Mouse (Mus musculus) hindbrain, postnatal 0 days (tissue): ENCODE data around the gene Lrrc7. TPM values are rescaled to one million over a fixed set of nuclear protein-coding genes. Genes with fewer than 3 reads are reported as not detected.

Experiments used
- ATAC-seq: fragments of 200-750 bp; cut with Nextera tagmentation; 2 replicates; pipeline ENCODE4 v1.8.0; 2017; ENCODE audit warnings: mild to moderate bottlenecking, moderate TSS enrichment, moderate library complexity
- DNase-seq: peaks from one replicate; pipeline ENCODE4 v3.0.0-alpha.2; 2015; ENCODE audit warnings: low spot score
- H3K27ac ChIP-seq: fragments of 300-500 bp; sonication (generic); 2 replicates; pipeline ENCODE4 v1.5.1; 2014; ENCODE audit warnings: mild to moderate bottlenecking
- H3K27me3 ChIP-seq: fragments of 300-500 bp; sonication (generic); 2 replicates; pipeline ENCODE4 v1.6.1; 2014; ENCODE audit warnings: low read length, mixed read lengths; ENCODE audit not compliant: insufficient read depth
- H3K36me3 ChIP-seq: fragments of 300-500 bp; sonication (generic); 2 replicates; pipeline ENCODE4 v1.6.1; 2014; ENCODE audit warnings: low read length, mixed read lengths; ENCODE audit not compliant: insufficient read depth
- H3K4me1 ChIP-seq: fragments of 300-500 bp; sonication (generic); 2 replicates; pipeline ENCODE4 v1.6.1; 2014; ENCODE audit warnings: antibody characterized with exemption, low read length, mixed read lengths; ENCODE audit not compliant: insufficient read depth
- H3K4me2 ChIP-seq: fragments of 300-500 bp; sonication (generic); 2 replicates; pipeline ENCODE4 v1.6.1; 2014; ENCODE audit warnings: low read depth, mild to moderate bottlenecking, low read length, moderate library complexity, mixed read lengths
- H3K4me3 ChIP-seq: fragments of 300-500 bp; sonication (generic); 2 replicates; pipeline ENCODE4 v1.5.1; 2014; ENCODE audit warnings: low read length
- H3K9ac ChIP-seq: fragments of 300-500 bp; sonication (generic); replicated peaks from 2 replicates; pipeline ENCODE4 v1.6.1; 2014; ENCODE audit warnings: mild to moderate bottlenecking, low read length, moderate library complexity, mixed read lengths
- H3K9me3 ChIP-seq: fragments of 300-500 bp; sonication (generic); 2 replicates; pipeline ENCODE4 v1.6.1; 2016; ENCODE audit warnings: low read length, mixed read lengths
- CTCF ChIP-seq: IDR thresholded peaks from 2 replicates; pipeline ENCODE4 v1.5.1; 2016; ENCODE audit warnings: antibody characterized with exemption, control low read depth, low read depth
- WGBS: fragments of 180-500 bp; shearing (Covaris S2); extraction: QIAGEN DNeasy Blood & Tissue Kit; methylation state at CpG from one replicate; pipeline ENCODE4 v1.1.7; 2014; 5-methylcytosine and 5-hydroxymethylcytosine counted together
- polyA plus RNA-seq: library from polyadenylated mRNA; unstranded; fragments of >200 nt; fragmentation: Nextera tagmentation; extraction: Ambion mirVana; gene quantifications from 2 replicates; pipeline ENCODE4 v1.2.1, GENCODE M21; 2015
- total RNA-seq: library from RNA; depleted of rRNA; stranded (reverse); fragments of >200 nt; gene quantifications from 2 replicates; pipeline ENCODE4 v1.2.3, GENCODE M21; 2014

Gene Lrrc7
- total and polyA plus RNA-seq, 2 experiments from 2014 or later: 6.2 to 25.0 TPM

DNA sequence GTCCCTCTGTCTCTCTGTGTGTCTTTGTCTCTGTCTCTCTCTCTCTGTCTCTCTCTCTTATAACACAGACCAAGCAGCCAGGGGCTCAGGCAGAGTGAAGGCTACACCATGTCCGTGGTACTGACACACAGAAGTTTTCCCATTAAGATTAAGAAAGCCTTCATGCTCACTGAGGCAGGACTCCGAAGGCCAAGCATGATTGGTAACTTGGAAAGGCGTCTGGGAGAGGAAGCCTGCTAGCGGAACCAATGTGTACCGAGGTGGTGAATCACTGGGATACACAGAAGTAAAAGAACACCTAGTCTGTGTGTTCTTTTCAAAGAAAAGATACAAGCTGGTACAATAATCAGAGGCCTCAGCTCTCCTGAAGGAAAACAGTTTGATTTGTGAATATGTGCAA is 484.2 kb downstream of the Lrrc7 start:
- Histone ChIP-seq H3K4me1 (no peaks in the 10 kb centered on the region), H3K9ac (no peak overlapping the region), H3K4me3 (no peak overlapping the region), H3K9me3 (no peaks in the 10 kb centered on the region), H3K4me2 (no peak overlapping the region), H3K27ac (no peak overlapping the region), H3K36me3 (no peaks in the 10 kb centered on the region), H3K27me3 (no peaks in the 10 kb centered on the region)
- no peak for TF ChIP-seq CTCF
- no peak for DNase-seq
- no peak for ATAC-seq
- WGBS: 70% methylated on average over 5 of the region's 5 CpGs

DNA sequence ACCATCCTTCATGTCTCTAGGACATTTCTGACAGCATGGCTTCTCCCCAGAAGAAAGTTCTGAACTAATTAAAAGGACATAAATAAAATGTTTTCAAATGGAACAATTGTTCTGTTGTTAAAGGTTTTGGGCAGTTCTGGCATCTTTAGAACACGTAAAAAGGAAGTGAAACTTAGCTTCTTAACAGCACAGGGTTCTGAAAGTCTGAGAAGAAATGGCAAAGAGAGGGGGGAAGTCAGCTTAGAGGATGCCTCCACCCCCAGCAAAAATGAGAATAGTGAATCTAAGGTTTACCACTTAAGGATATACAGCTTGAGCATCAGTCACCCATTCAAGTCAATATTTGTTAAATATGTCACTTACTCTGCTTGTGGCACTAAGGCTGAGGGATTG is 484.6 kb downstream of the Lrrc7 start:
- whole genome bisulfite sequencing: 52% methylated on average over 1 of the region's 1 CpGs
- Histone ChIP-seq H3K9me3 (no peaks in the 10 kb centered on the region), H3K4me2 (no peak overlapping the region), H3K27me3 (no peaks in the 10 kb centered on the region), H3K36me3 (no peaks in the 10 kb centered on the region), H3K4me3 (no peak overlapping the region), H3K9ac (no peak overlapping the region), H3K4me1 (no peaks in the 10 kb centered on the region), H3K27ac (no peak overlapping the region)
- DNase-seq (no peak), ATAC-seq (no peak)
- TF ChIP-seq CTCF: no peak

DNA sequence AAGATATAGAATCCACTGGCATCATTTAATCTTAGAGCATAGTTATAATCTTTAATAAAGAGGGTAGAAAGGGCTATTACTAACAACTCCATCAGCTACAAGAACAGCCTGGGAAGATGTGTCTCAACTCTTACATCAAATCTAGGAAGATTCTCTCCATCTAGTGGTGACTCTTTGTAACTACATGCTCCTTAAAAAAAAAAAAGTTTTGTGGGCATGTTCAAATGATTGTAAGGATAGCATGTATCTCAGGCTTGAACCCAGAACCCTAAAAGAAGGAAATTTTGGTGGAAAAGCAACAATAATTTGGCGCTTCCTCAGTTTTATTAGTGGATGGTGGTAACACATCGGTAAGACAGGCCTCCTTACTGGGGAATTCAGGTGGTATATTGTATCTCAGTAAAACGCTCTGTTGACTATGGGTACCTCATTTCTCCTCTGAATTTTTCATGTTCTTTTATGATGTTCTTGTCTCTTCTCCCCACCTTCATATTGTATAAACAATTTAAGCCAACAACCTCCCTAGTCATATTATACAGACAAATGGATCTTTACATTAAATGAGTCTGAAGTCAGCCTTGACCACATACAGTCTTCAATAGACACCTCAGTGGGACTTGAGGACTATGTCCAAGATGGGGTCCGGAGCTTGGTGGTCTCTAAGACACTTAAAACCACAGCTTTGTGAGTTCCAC is 485.2 kb downstream of the Lrrc7 start:
- Histone ChIP-seq H3K4me1 (no peaks in the 10 kb centered on the region), H3K36me3 (no peaks in the 10 kb centered on the region), H3K4me3 (no peak overlapping the region), H3K9me3 (no peaks in the 10 kb centered on the region), H3K9ac (no peak overlapping the region), H3K27me3 (no peaks in the 10 kb centered on the region), H3K27ac (no peak overlapping the region), H3K4me2 (no peak overlapping the region)
- DNase-seq (peak; percentile 58), ATAC-seq (0 out of 2 replicates have a peak, but pooled peaks have one; percentile 38)
- TF ChIP-seq CTCF: peak; percentile 73
- WGBS: 44% methylated on average over 4 of the region's 4 CpGs

DNA sequence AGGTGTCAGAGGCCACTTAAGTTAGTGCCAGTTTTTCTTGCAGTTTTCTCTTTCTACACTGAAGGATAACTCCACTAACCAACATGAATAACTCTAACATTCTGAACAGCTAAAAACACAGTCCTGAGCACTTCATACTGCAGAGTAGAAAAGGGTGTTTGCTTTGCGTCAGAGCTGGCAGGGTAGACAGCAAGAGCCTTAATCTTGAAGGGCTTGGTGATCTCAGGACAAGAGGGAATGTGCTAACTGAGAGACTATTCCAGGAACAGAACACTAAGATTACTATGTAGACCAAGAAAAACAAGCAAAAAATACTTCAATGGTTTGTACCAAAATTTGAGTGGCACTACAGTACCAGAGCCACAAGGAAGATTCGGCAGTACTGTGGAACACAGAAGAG is 487.0 kb downstream of the Lrrc7 start:
- Histone ChIP-seq H3K4me1 (no peaks in the 10 kb centered on the region), H3K27ac (no peak overlapping the region), H3K9ac (no peak overlapping the region), H3K9me3 (no peaks in the 10 kb centered on the region), H3K36me3 (0 out of 2 replicates have a peak, but pooled peaks cover 6% of the 10 kb centered on the region), H3K27me3 (no peaks in the 10 kb centered on the region), H3K4me2 (no peak overlapping the region), H3K4me3 (no peak overlapping the region)
- 92% methylated on average over 2 of the region's 2 CpGs for WGBS
- ATAC-seq (no peak), DNase-seq (no peak)
- TF ChIP-seq CTCF: no peak

DNA sequence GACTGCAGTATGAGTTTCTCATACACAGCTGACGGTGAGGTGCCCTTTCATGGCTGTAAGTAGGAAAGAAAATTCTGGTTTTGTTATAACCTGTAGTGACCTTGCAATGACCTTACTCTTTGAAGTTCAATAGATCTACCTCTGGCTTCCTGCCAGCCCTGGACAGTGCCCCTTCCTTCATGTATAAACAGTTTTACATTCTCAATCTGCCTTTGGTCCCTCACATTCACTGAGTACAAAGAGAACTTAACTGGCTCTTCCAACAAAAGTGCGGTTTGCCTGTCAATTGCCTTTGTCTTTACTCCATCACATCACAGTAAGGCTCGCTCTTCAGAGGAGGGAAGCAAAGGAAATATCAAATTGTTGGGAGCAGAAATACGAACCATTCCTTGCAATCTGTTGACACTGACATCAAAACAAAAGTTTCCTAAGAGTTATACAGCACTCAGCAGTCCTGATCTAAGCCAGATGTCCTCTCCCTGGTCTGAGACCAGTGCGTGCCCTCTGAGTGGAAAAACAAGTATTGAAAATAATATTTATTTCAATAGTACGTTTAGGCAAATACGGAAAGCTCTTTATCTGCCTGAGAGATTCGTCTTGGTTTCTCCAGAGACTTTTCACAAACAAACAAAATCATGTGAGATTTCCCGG is 493.3 kb downstream of the Lrrc7 start:
- no peak for DNase-seq
- no peaks in the 10 kb centered on the region for H3K4me1 ChIP-seq
- no peak overlapping the region for H3K4me3 ChIP-seq
- 0 out of 2 replicates have a peak, but pooled peaks cover 9% of the 10 kb centered on the region for H3K36me3 ChIP-seq
- no peak overlapping the region for H3K4me2 ChIP-seq
- H3K27ac ChIP-seq: no peak overlapping the region
- no peak for ATAC-seq
- WGBS: 74% methylated on average over 9 of the region's 9 CpGs
- no peak overlapping the region for H3K9ac ChIP-seq
- H3K27me3 ChIP-seq: no peaks in the 10 kb centered on the region
- H3K9me3 ChIP-seq: no peaks in the 10 kb centered on the region
- no peak for TF ChIP-seq CTCF

DNA sequence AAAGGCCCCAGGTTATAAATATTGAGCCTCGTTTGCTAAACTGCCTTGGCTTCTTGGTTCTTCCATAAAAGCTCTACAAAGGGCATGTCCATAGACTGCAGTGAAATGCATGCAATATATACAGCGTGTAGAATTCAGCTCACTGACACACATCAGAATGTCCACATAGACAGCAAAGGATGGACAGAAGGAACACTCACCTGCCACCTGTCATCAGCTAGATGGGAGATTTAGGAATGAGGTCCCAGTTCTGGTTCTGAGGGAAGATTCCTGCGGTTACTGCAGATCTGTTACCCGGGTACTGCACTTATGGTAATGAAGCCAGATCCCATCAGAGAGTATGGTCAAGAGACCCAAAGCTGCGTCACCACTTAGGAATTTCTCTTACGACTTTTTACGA is 494.1 kb downstream of the Lrrc7 start:
- Histone ChIP-seq H3K4me3 (no peak overlapping the region), H3K27ac (no peak overlapping the region), H3K9ac (no peak overlapping the region), H3K36me3 (0 out of 2 replicates have a peak, but pooled peaks cover 9% of the 10 kb centered on the region), H3K27me3 (no peaks in the 10 kb centered on the region), H3K9me3 (no peaks in the 10 kb centered on the region), H3K4me2 (no peak overlapping the region), H3K4me1 (no peaks in the 10 kb centered on the region)
- no peak for TF ChIP-seq CTCF
- 87% methylated on average over 7 of the region's 7 CpGs for WGBS
- DNase-seq: no peak
- ATAC-seq: no peak

DNA sequence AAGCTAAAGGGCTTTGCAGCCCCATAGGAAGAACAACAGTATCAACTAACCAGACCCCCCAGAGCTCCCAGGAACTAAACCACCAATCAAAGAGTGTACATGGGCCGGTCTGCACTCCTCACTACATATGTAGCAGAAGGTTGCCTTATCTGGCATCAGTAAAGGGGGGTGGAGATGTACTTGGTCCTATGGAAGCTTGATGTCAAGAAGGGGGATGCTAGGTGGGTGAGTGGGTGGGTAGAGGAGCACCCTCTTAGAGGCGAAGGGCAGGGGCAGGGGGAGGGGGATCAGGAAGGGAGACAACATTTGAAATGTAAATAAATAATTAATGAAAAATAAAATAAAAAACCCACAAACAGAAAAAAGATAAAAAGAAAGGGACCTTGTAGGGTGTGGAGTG is 496.8 kb downstream of the Lrrc7 start:
- DNase-seq (no peak), ATAC-seq (no peak)
- no peak for TF ChIP-seq CTCF
- Histone ChIP-seq H3K27me3 (no peaks in the 10 kb centered on the region), H3K4me3 (no peak overlapping the region), H3K27ac (no peak overlapping the region), H3K9me3 (no peaks in the 10 kb centered on the region), H3K36me3 (peaks cover 3% of the 10 kb centered on the region; the same call in 1 of the 2 replicates), H3K4me1 (no peaks in the 10 kb centered on the region), H3K4me2 (no peak overlapping the region), H3K9ac (no peak overlapping the region)
- WGBS: 90% methylated on average over 2 of the region's 2 CpGs
